Comparison of ENCODE assay signal across 8 mouse cellular contexts in the genomic region with DNA sequence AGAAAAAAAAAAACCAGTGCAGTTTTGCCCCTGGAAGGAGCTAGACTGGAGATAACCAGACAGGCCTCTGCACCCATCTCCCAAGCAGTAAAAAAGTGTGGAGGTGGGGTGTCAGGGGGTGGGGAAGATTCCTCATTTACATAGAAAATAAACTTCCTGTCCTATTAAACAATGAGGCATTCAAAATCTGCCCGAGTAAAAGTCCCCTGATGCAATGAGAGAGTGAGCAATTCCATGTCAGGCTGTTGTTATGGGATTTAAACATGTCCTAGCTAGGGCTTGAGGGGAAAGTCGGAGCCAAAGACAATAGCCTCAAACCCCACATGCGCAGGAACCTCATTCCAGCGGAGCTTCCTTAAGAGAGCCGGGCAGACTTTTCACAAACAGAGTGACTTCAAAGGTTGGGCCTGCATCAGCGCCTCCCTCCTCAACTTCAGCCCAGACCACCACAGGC. TPM values are rescaled to one million over a fixed set of nuclear protein-coding genes. Genes with fewer than 3 reads are reported as not detected.
DNase-seq lines count a peak whose midpoint lies in the region; ATAC-seq lines count a peak whose summit lies in the region.

No protein-coding gene starts in this region.

- 22% methylated on average over 6 of the region's 6 CpGs for WGBS in kidney, embryonic 15.5 days

- 0 out of 2 replicates have a peak, but pooled peaks have one; percentile 15 for ATAC-seq in kidney, embryonic 15.5 days (replicated peaks; ENCODE audit: low FRiP score)

- H3K4me2 ChIP-seq in kidney, embryonic 15.5 days, result peak overlapping the region; percentile 49

- H3K27ac ChIP-seq in kidney, embryonic 15.5 days, result peak overlapping the region; percentile 60

- DNase-seq in kidney, postnatal 14 days, result no peak
- DNase-seq in Muller cell, postnatal 12 days (ENCODE audit: inconsistent ontology term), result peak; percentile 43
- peak; percentile 94 for DNase-seq in fat pad, adult 2 months (ENCODE audit: extremely low read depth, low read depth, low spot score)
- DNase-seq in lung, postnatal 4 days, result peak; percentile 46 to 63
- DNase-seq in spleen, postnatal 10 days (ENCODE audit: low spot score in 2 of 2), result no peak
- DNase-seq in left cerebral cortex, postnatal 36 days (ENCODE audit: low spot score in 2 of 2), result no peak
- no peak for DNase-seq in c-Kit-positive CD71-positive TER-119-positive erythroid progenitor cells, embryonic 14.5 days (ENCODE audit: low spot score)

- H3K4me1 ChIP-seq in kidney, embryonic 15.5 days, result peaks cover 19% of the 10 kb centered on the region

- H3K36me3 ChIP-seq in kidney, embryonic 15.5 days, result no peaks in the 10 kb centered on the region

- H3K27me3 ChIP-seq in kidney, embryonic 15.5 days, result 0 out of 2 replicates have a peak, but pooled peaks cover 3% of the 10 kb centered on the region

- intact Hi-C loops in left cerebral cortex, postnatal 36 days (cut with DNase I), result no loop called here

- no peak overlapping the region for H3K9ac ChIP-seq in kidney, embryonic 15.5 days

- peak overlapping the region; percentile 16; the same call in 1 of the 2 replicates for H3K4me3 ChIP-seq in kidney, embryonic 15.5 days (replicated peaks)

- H3K9me3 ChIP-seq in kidney, embryonic 15.5 days (replicated peaks), result no peaks in the 10 kb centered on the region

RNA-seq across cellular contexts. Expression of a gene that starts 50.7 kb away (rescaled TPM):
- polyA plus RNA-seq in kidney, embryonic 15.5 days (2015; fragmentation: Nextera tagmentation; extraction: Ambion mirVana), result 0.08 and 0.22 TPM in 2 replicates
- under 1 TPM; 0.48 to 0.79 TPM for total RNA-seq in left cerebral cortex, postnatal 36 days (2021)

Comparison
In these comparisons a context has a peak if more than half of its experiments do, and no peak if none do; other contexts are left out.
1. DNase-seq: peak in Muller cell, postnatal 12 days (single experiment), fat pad, adult 2 months (single experiment) and lung, postnatal 4 days (2 of 2); none in kidney, postnatal 14 days (single experiment), spleen, postnatal 10 days (0 of 2), left cerebral cortex, postnatal 36 days (0 of 2) and c-Kit-positive CD71-positive TER-119-positive erythroid progenitor cells, embryonic 14.5 days (single experiment).